Mouse (Mus musculus) mature B cell (primary cell): ENCODE data around the gene Sclt1.

Experiments
- in situ Hi-C: fragments of 300-500 bp; cut with MboI; formaldehyde crosslinking; loops from 2 replicates; pipeline ENCODE4 v1.14.3; 2019

Sclt1 gene

GRCm38 (mm10) chr3:41586917-41587316, 155.4 kb downstream of the Sclt1 start:
- in situ Hi-C loops = no loop called here

- in situ Hi-C loops = no loop called here
Measured at GRCm38 (mm10) chr3:41586330-41586729, 156.0 kb downstream of the Sclt1 start.

- in situ Hi-C loops = no loop called here
Measured at GRCm38 (mm10) chr3:41585548-41585947, 156.8 kb downstream of the Sclt1 start.

GRCm38 (mm10) chr3:41583621-41584020, 158.7 kb downstream of the Sclt1 start:
- in situ Hi-C loops = no loop called here

DNA sequence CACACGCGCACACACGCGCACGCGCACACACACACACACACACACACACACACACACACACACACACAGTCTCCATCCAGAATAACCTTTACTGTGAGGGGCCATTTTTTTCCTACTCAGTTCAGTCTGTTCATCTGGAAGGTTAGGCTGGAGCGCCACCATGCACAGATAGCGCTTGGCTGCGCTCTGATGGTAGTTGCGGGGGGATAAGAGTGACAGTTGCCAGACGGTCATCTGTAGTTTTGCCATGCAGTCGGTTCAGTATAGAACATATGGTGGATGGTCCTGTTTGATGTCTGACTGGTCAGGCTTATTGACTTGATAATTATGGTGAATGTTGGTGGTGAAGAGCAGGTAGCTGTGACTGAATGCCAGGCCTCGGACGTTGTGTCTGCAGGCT, 159.2 kb downstream of the Sclt1 start:
- in situ Hi-C loops = no loop called here

DNA sequence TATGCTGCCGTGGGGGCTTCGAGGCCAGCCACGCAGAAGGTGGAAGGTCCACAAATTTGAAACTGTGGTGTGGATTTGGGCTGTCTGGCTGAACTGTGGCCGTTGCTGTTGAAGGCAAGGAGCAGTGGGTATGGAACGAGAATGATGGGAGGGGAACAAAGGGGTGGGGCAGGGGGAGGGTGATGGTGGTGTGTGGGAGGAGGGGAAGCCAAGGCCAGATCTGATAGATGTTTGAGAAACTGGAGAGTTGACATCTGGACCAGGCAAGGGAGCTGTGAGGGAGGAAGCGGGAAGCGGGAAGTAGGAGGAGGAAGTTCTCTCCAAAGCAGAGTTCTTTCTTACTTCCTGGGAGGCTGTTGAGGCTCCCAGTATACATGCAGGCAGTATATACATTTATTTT, 160.1 kb downstream of the Sclt1 start:
- in situ Hi-C loops = no loop called here

DNA sequence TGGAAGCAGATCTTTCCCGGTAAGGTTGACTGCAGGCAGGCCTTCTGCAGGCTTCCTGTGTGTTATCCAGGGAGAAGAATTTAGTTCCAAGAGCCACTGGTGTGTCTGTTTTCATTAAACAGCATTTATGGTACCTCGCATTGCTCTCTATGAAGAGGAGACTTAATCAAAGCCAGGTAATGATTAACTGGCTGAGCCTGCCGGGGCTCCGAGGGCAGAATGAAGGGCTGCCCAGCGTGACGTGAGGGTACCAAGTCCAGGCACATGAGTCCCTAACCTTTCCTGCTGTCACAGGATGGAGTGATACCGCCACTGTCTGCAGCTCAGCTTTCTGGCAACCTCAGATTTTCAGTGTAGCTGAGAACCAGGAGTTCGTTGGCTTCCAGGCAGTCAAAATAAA, 160.9 kb downstream of the Sclt1 start:
- in situ Hi-C loops = no loop called here

DNA sequence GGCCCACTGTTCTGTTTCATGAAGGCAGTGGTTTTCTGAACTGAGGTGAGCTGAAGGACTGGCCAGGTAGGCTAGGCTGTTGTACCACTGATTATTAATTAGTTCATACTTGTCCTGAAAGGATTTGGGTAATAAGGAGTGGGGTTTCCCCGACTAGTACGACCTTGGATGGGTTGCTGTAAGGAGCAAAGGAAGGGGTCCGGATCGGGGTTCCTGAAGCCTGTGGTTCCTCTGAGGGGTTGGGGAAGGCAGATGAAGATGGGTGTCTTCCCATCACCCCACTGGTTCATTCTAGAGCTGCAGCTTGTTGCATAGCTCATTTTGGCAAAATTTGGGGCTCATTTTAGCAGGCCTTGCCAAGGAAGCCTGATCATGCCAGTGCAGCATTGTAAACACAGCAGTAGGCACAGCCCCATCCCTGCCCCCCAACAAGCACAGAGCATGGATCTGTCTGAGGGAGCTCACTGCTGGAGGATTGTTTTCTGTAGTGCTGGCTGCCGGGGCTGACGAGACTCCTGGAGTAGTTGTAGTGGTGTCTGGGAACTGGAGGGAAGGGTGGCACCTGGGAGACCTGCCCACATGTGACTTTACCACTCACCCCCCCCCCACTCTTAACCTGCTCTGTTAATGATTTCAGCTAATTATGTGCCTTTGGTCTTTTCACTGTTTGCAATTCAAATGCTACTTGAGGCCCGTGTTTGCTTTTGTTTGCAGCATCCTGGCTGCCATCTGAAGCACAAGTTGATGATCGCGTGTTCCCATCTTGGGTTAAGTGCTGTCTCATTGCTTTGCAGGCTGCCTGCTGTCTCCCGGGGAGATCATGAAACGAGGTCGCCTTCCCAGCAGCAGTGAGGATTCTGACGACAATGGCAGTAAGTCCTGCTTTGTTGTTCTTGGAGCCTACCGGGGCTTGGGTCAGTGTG, 161.7 kb downstream of the Sclt1 start:
- in situ Hi-C loops = no loop called here

GRCm38 (mm10) chr3:41579873-41580272, 162.4 kb downstream of the Sclt1 start:
- in situ Hi-C loops = no loop called here

GRCm38 (mm10) chr3:41577240-41577639, 165.1 kb downstream of the Sclt1 start:
- in situ Hi-C loops = no loop called here
